Mouse (Mus musculus) cerebellum, adult 2 months (tissue): ENCODE measurements around the gene 1700022I11Rik.

Source experiments
- CTCF ChIP-seq: fragments of 200-500 bp; IDR thresholded peaks from 2 replicates; pipeline ENCODE4 v1.5.1; 2011; ENCODE audit warnings: low read depth, mild to moderate bottlenecking, control low read depth, low read length, moderate library complexity, borderline replicate concordance; ENCODE audit not compliant: insufficient read depth
- POLR2A ChIP-seq: fragments of 200-500 bp; IDR thresholded peaks from 2 replicates; pipeline ENCODE4 v1.6.1; 2011; ENCODE audit warnings: low read length, control low read depth, borderline replicate concordance; ENCODE audit not compliant: insufficient read depth

DNA sequence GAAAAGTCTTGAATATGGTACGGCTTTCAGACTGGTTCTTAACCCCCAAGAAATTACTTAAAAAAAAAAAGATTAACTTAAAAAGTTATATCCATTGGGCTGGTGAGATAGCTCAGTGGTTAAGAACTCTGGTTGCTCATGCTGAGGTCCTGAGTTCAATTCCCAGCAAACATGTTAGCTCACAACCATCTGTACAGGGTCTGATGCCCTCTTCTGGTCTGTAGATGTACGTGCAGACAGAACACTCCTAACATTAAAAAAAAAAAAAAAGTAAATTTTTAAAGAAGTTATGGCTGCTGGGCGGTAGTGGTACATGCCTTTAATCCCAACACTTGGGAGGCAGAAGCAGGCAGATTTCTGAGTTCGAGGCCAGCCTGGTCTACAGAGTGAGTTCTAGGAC, 8.7 kb downstream of the 1700022I11Rik start:
- TF ChIP-seq CTCF (0 out of 2 replicates have a peak, but pooled peaks have one; percentile 13), POLR2A (no peak)
